Mouse (Mus musculus) lung, embryonic 15.5 days (tissue): ENCODE data around the gene Cox6b1. TPM values are rescaled to one million over a fixed set of nuclear protein-coding genes. Genes with fewer than 3 reads are reported as not detected.
A peak's percentile ranks its signal among the peaks of the same experiment; 100 is the strongest.

Source experiments
- ATAC-seq: fragments of 200-750 bp; cut with Nextera tagmentation; 2 replicates; pipeline ENCODE4 v1.8.0; 2017; ENCODE audit warnings: moderate number of reproducible peaks, borderline replicate concordance; ENCODE audit not compliant: low FRiP score, low TSS enrichment; ENCODE audit errors: extremely low read depth
- H3K27ac ChIP-seq: fragments of 300-500 bp; sonication (generic); 2 replicates; pipeline ENCODE4 v1.5.1; 2015; ENCODE audit warnings: moderate library complexity, mild to moderate bottlenecking, inconsistent platforms
- H3K27me3 ChIP-seq: fragments of 300-500 bp; sonication (generic); 2 replicates; pipeline ENCODE4 v1.6.1; 2015; ENCODE audit warnings: inconsistent platforms
- H3K36me3 ChIP-seq: fragments of 300-500 bp; sonication (generic); 2 replicates; pipeline ENCODE4 v1.6.1; 2015; ENCODE audit warnings: inconsistent platforms
- H3K4me1 ChIP-seq: fragments of 300-500 bp; sonication (generic); 2 replicates; pipeline ENCODE4 v1.6.1; 2015; ENCODE audit warnings: inconsistent platforms
- H3K4me2 ChIP-seq: fragments of 300-500 bp; sonication (generic); 2 replicates; pipeline ENCODE4 v1.6.1; 2015; ENCODE audit warnings: inconsistent platforms, mild to moderate bottlenecking, moderate library complexity
- H3K4me3 ChIP-seq: fragments of 300-500 bp; sonication (generic); 2 replicates; pipeline ENCODE4 v1.5.1; 2015; ENCODE audit warnings: mild to moderate bottlenecking, inconsistent platforms
- H3K9ac ChIP-seq: fragments of 300-500 bp; sonication (generic); 2 replicates; pipeline ENCODE4 v1.6.1; 2015; ENCODE audit warnings: inconsistent platforms
- H3K9me3 ChIP-seq: fragments of 300-500 bp; sonication (generic); 2 replicates; pipeline ENCODE4 v1.6.1; 2016; ENCODE audit warnings: inconsistent platforms
- WGBS: fragments of 180-500 bp; shearing (Covaris S2); methylation state at CpG from one replicate; pipeline ENCODE4 v1.1.7; 2015; 5-methylcytosine and 5-hydroxymethylcytosine counted together
- polyA plus RNA-seq: library from polyadenylated mRNA; unstranded; fragments of >200 nt; fragmentation: Nextera tagmentation; extraction: Ambion mirVana; gene quantifications from 2 replicates; pipeline ENCODE4 v1.2.1, GENCODE M21; 2015

Gene Cox6b1
- polyA plus RNA-seq, 1 experiment from 2014 or later: 867 TPM

DNA sequence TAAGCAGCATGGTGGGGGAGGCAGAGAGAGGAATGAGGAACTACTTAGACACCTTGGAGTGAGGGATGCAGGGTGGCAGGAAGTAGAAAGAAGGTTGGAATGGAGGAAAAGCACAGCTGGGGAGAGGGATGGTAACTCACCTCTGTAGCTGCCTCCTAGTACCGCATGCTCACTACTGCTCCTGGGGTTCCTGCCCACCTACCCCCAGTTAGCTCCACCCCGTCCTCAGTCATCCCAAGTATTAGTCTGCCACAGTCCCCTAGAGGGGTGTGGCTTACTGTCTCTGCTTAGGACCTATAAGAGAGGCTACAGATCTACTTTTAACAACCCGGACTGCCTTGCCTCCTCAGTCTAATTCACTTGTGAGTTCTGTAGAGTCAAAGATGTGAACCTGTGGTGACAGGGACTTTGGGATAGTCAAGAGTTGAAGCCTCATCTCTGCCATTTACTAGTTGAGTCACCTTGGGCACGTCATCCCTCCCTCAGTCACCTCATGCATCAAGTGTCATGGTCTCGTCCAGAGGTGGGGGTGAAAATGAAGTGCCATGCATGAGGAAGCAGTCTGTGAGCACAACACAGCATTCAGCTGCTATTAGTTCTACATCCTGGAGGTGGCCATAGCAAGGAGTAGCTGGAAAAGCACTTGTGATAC, 33.1 kb downstream of the Cox6b1 start:
- 34% methylated on average over 5 of the region's 5 CpGs for WGBS
- Histone ChIP-seq H3K36me3 (no peaks in the 10 kb centered on the region), H3K27ac (0 out of 2 replicates have a peak overlapping the region, but pooled peaks have one; percentile 8), H3K4me1 (peaks cover 6% of the 10 kb centered on the region), H3K9me3 (no peaks in the 10 kb centered on the region), H3K27me3 (no peaks in the 10 kb centered on the region), H3K4me2 (no peak overlapping the region), H3K4me3 (no peak overlapping the region), H3K9ac (no peak overlapping the region)
- ATAC-seq: no peak

DNA sequence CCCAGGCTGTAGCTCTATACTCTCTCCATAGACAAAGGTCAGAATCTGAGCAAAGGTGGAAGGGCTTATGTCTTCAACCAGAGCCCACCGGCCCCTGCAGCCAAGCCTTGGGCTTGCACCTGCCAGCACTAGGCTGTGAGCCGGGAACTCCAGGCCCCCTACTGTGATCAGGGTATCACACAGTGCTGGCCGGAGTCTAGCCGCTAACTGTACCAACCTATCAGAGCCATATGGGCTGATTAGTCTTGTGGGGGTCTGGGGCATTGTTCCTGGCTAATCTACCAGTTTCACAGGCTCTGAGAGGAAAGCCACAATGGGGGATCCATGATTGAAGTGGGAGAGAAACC, 34.4 kb downstream of the Cox6b1 start:
- 62% methylated on average over 4 of the region's 4 CpGs for WGBS
- ATAC-seq: no peak
- H3K4me1 ChIP-seq: peaks cover 16% of the 10 kb centered on the region

DNA sequence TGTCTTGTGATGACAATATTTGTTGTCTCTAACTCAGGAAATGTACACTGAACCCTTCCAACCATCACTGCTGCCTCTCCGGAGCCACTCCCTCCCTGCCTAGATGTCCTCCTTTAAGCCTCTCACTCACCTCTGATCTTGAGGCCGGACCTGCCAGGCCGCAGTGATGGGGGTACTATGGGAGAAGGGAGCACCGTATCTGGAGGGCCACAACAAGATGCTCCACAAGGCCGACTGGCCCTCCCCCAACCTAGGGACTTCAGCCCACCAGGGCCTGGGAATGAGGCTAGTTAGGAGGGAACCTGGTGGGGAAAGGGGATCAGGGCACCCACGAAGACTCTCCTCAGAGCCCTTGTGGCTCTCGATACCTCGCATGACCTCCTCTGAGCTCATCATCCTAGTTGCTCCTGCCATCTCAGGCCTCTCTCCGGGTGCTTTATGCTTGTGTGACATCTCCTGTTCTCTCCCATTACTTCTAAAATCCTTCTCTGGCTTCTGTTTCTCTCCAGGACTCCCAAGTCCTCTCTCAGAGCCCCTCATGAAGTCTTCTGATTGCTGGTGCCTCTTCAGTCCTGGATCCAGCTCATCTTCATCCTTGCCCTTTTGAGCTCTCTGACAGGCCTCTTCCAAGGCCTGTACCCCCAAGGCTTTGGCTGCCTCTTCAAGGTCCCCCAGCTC, 34.9 kb downstream of the Cox6b1 start:
- Histone ChIP-seq H3K36me3 (peaks cover 7% of the 10 kb centered on the region), H3K9me3 (no peaks in the 10 kb centered on the region), H3K27me3 (no peaks in the 10 kb centered on the region), H3K4me3 (no peak overlapping the region), H3K9ac (no peak overlapping the region), H3K27ac (no peak overlapping the region), H3K4me2 (no peak overlapping the region), H3K4me1 (peaks cover 18% of the 10 kb centered on the region)
- ATAC-seq: no peak
- WGBS: 84% methylated on average over 9 of the region's 9 CpGs

More for the DNA sequence above, 34.4 kb downstream of the Cox6b1 start:
- no peak overlapping the region for H3K4me2 ChIP-seq
- no peak overlapping the region for H3K4me3 ChIP-seq
- no peak overlapping the region for H3K9ac ChIP-seq
- peaks cover 2% of the 10 kb centered on the region for H3K36me3 ChIP-seq
- H3K27ac ChIP-seq: no peak overlapping the region
- H3K27me3 ChIP-seq: no peaks in the 10 kb centered on the region
- H3K9me3 ChIP-seq: no peaks in the 10 kb centered on the region

DNA sequence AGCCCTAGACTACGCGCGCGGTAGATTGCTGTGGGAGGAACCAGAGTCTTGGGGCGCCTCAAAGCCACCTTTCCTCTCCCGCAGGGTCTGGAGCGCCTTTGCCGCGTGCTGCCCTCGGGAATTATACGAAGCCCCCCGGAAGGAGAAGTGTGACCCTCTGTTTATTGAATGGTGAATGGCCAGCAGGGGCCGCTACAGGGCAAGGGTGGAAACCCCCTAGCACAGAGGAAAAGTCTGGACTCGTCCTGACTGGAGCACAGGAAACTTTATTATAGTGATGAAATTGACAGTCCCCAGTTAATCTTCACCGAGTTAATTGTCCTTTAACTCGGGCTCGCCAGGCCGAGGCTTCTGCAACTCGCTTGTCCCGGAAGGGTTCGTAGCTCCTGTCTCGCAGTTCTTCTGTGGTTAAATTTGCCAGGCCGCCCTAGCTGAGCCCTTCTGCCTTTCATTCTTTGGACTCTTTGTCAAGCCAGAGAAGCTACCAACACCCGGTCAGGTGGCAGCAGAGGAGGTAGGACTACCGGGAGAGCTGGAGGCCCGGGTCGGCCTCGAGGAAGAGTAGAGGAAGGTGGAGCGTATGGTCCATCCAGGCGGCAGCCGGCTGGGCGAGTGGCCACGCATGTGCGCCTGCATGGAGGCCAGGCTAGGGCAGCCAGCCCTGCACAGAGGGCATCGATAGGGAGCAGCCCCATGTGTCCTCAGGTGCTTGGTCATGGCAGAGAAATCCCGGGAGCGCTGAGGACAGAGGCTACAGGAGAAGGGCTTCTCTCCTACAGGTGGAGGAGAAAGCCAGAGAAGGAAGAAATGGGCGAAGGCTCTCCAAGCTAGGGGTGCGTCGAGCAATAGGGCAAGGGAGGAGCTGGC, 36.3 kb downstream of the Cox6b1 start:
- peak; percentile 55; the same call in 1 of the 2 replicates for ATAC-seq
- peak overlapping the region; percentile 95 for H3K9ac ChIP-seq
- H3K4me2 ChIP-seq: peak overlapping the region; percentile 80
- H3K9me3 ChIP-seq: no peaks in the 10 kb centered on the region
- peak overlapping the region; percentile 94 for H3K27ac ChIP-seq
- peaks cover 18% of the 10 kb centered on the region for H3K4me1 ChIP-seq
- peak overlapping the region; percentile 99 for H3K4me3 ChIP-seq
- H3K36me3 ChIP-seq: peaks cover 21% of the 10 kb centered on the region
- 20% methylated on average over 39 of the region's 40 CpGs for WGBS
- no peaks in the 10 kb centered on the region for H3K27me3 ChIP-seq

DNA sequence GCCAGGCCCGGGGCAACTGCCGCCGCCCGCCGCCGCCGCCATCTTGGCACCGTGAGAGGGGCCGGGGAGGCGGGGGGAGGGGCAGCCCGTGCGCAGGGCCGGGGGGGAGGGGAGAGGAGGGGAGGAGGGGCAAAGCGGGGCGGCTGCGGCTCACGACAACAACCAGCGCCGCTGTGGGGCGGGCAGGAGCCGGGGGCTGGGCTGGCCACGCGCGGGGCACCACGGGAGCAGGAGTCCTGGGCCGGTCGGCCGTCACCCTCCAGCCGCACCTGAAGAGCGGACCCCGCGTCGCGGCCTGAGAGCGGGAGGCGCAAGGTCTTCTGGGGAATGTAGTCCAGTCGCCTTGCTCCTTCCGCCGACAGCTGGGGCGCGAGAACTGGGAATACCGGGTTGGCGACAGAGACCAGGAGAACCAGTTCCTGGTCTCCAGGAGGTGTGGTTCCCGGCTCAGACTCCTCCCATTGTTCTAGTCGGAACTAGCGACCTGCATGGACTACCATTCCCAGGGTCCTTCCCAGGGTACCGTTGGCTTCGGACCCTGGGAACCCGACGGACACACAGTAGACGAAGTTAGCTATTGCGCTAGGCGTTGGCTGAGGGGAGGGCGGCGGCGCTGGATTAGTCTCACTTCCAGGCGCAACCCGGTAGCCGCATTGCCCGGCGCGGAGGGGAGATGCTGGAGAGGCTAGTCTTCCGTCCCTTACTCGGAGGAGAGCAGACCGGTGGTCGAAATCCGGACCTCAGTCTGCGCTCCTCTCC, 37.1 kb downstream of the Cox6b1 start, which contains the start of gene Kmt2b:
Kmt2b (minus strand) TSS at position 51 of the 759 bp plus-strand sequence.
- Histone ChIP-seq H3K27me3 (no peaks in the 10 kb centered on the region), H3K9ac (peak within 1 kb of the TSS; percentile 95), H3K4me1 (peaks cover 18% of the 10 kb centered on the region), H3K27ac (peak within 1 kb of the TSS; percentile 94), H3K4me3 (peak within 1 kb of the TSS; percentile 99), H3K4me2 (peak within 1 kb of the TSS; percentile 80), H3K9me3 (no peaks in the 10 kb centered on the region), H3K36me3 (peaks cover 30% of the 10 kb centered on the region)
- WGBS: under 1% methylated on average over 54 of the region's 68 CpGs
- peak; percentile 96 for ATAC-seq

DNA sequence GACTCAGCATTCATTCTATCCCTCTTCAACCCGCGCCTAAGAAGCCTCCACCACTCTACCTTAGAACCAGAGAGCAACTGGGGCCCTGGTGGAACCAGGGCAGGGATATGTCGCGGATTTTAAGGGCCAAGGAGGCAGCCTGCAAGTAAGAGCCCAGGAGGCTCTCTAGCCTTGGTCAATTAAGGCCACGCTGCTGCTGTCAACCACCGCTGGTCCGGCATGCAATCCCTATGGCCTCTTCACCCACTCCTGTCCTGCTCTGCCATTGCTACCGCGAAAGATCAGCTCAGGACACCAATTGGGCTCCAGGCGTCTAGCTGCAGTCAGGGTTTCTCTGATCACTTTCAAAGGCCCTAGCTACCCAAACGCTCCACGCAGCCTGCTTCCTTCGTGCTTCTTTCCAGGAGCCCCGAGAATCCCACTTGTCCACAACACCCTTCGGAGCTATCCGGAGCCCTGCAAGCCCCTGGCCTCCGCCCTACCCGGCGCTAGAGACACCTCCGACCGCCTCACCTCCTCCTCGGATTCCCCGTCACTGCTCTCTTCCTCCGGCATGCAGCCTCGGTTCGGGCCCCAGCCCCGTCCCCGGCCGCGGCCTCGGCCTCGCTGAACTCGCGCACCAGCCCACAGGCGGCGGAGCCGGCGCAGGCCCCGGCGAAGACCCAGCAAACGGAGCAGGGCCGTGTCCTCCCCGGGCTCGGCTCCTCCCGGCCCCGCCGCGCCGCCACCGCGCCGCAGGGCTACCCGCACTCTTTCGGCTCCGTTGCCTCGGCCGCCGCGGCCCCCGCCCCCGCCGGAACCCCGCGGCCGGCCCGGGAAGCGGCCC, 37.9 kb downstream of the Cox6b1 start:
- no peaks in the 10 kb centered on the region for H3K9me3 ChIP-seq

DNA sequence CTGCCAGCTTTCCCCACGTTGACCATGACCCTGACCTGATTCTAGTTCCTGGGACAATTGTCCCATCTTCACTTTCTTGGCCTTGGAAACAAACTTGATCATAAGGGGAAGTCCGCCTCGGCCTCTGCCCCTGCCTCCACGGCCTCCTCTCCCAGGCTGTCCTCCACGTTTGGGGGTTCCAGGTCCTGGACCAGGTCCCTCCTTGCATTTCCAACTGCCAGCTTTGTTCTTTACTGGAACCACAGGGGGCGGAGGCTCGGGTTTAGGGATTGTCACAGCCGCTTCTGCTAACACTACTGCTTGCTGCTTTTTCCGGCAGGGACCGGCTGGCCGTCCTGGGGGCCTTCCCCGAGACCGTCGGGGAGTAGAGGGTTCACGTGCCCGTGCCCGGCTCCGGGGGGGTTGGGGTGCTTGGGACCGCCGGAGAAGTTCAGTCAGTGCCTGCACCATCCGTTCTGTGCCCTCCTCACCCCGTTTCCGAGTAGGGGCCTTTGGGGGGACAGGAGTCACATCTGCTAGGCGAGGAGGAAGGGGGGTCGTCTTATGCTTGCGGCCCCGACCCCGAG, 39.4 kb downstream of the Cox6b1 start:
- peaks cover 53% of the 10 kb centered on the region for H3K36me3 ChIP-seq
- peak overlapping the region; percentile 80; the same call in 1 of the 2 replicates for H3K4me2 ChIP-seq
- no peak overlapping the region for H3K27ac ChIP-seq
- no peaks in the 10 kb centered on the region for H3K27me3 ChIP-seq
- no peaks in the 10 kb centered on the region for H3K9me3 ChIP-seq
- peaks cover 18% of the 10 kb centered on the region for H3K4me1 ChIP-seq
- H3K4me3 ChIP-seq: peak overlapping the region; percentile 99
- WGBS: 91% methylated on average over 28 of the region's 28 CpGs
- H3K9ac ChIP-seq: no peak overlapping the region
- no peak for ATAC-seq

More for the DNA sequence above, 37.9 kb downstream of the Cox6b1 start:
- H3K27me3 ChIP-seq: no peaks in the 10 kb centered on the region
- H3K4me2 ChIP-seq: peak overlapping the region; percentile 80
- peak overlapping the region; percentile 94 for H3K27ac ChIP-seq
- peak; percentile 33 for ATAC-seq
- H3K9ac ChIP-seq: peak overlapping the region; percentile 95
- H3K4me1 ChIP-seq: peaks cover 18% of the 10 kb centered on the region
- 1% methylated on average over 67 of the region's 67 CpGs for WGBS
- peaks cover 38% of the 10 kb centered on the region for H3K36me3 ChIP-seq
- H3K4me3 ChIP-seq: peak overlapping the region; percentile 99

DNA sequence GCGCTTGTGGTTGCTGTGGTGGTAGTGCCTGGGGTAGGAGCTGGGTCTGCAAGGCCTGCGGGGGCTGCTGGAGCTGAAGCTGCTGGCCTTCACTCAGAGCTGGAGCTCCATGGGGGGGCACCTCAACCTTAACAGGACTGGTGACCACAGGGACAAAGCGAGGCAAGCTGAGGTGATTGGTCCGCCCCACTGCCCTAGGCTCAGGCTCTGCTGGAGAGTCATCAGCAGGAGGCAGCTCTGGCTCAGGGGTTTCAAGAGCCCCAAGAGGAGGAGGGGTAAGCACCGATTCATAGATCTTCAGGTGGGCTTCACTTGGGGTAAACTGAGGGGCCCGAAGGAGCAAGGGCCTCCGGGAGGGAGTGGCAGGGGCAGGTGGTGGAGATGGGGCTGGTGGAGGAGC, 40.8 kb downstream of the Cox6b1 start:
- Histone ChIP-seq H3K4me3 (no peak overlapping the region), H3K4me1 (peaks cover 18% of the 10 kb centered on the region), H3K4me2 (no peak overlapping the region), H3K9ac (no peak overlapping the region), H3K36me3 (peaks cover 66% of the 10 kb centered on the region), H3K27me3 (no peaks in the 10 kb centered on the region), H3K9me3 (no peaks in the 10 kb centered on the region), H3K27ac (no peak overlapping the region)
- no peak for ATAC-seq
- 95% methylated on average over 7 of the region's 7 CpGs for WGBS

DNA sequence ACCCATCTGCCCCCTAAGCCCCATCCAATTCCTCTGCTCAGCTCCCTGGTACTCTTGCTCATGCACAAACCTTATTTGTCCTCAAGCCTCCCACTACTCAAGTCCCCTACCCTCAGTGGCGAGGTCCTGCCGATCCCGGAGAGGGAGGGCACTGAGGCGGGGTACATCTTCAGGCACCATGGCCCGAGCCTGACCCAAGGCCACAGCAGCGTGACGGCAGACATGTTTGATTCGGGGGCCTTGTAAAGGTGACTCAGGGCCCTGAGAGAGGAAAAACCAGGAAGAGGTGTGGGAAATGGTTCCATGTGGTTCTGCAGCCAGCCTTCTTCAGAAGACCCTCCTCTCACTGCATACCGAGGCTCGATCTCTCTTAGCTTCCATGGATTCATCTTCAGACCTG, 41.6 kb downstream of the Cox6b1 start:
- H3K9ac ChIP-seq: no peak overlapping the region
- no peak for ATAC-seq
- H3K36me3 ChIP-seq: peaks cover 74% of the 10 kb centered on the region
- H3K9me3 ChIP-seq: no peaks in the 10 kb centered on the region
- 91% methylated on average over 10 of the region's 10 CpGs for WGBS
- H3K27me3 ChIP-seq: no peaks in the 10 kb centered on the region
- H3K4me2 ChIP-seq: no peak overlapping the region
- no peak overlapping the region for H3K27ac ChIP-seq
- peaks cover 12% of the 10 kb centered on the region for H3K4me1 ChIP-seq
- H3K4me3 ChIP-seq: no peak overlapping the region

DNA sequence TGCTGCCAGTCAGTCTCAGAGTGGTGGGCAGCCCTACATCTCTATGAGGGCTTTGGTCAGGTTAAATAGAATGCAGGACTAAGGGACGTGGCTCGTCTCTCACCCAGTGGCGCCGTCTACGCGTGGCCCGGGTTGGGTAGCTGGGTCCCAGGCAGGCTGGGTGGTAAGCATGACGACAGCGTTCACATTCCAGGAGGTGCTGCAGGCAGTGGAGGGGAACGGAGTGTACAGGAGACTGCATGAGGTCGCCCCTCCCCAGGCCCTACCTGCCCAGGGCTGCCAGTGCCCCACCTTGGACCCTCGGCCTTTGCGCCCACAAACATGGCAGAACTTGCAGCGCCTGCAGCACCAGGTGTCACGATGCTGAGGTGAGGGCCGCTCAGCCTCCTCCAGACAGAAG, 44.4 kb downstream of the Cox6b1 start:
- Histone ChIP-seq H3K9me3 (no peaks in the 10 kb centered on the region), H3K4me1 (peaks cover 1% of the 10 kb centered on the region; the same call in 1 of the 2 replicates), H3K27ac (no peak overlapping the region), H3K36me3 (peaks cover 99% of the 10 kb centered on the region), H3K27me3 (no peaks in the 10 kb centered on the region), H3K4me2 (no peak overlapping the region), H3K4me3 (no peak overlapping the region), H3K9ac (no peak overlapping the region)
- ATAC-seq: no peak
- 93% methylated on average over 16 of the region's 16 CpGs for WGBS
